Mouse (Mus musculus) limb, embryonic 11.5 days (tissue): ENCODE results near the gene Trim10. TPM values are rescaled to one million over a fixed set of nuclear protein-coding genes. Genes with fewer than 3 reads are reported as not detected.

Experiments used
- ATAC-seq: fragments of 200-750 bp; cut with Nextera tagmentation; 2 replicates; pipeline ENCODE4 v1.8.0; 2017; ENCODE audit warnings: low read depth; ENCODE audit not compliant: insufficient number of reproducible peaks, low FRiP score, low TSS enrichment
- DNase-seq: peaks from one replicate; pipeline ENCODE4 v3.0.0-alpha.2; 2015; ENCODE audit warnings: low spot score
- H3K27ac ChIP-seq: fragments of 300-500 bp; sonication (generic); replicated peaks from 2 replicates; pipeline ENCODE4 v1.5.1; 2014; ENCODE audit warnings: low read depth, mild to moderate bottlenecking, low read length
- H3K27me3 ChIP-seq: fragments of 300-500 bp; sonication (generic); 2 replicates; pipeline ENCODE4 v1.6.1; 2014; ENCODE audit warnings: mild to moderate bottlenecking, low read length, mixed read lengths; ENCODE audit not compliant: control insufficient read depth, insufficient read depth
- H3K36me3 ChIP-seq: fragments of 300-500 bp; sonication (generic); 2 replicates; pipeline ENCODE4 v1.6.1; 2014; ENCODE audit warnings: mild to moderate bottlenecking, low read length, moderate library complexity, mixed read lengths; ENCODE audit not compliant: control insufficient read depth, insufficient read depth
- H3K4me1 ChIP-seq: fragments of 300-500 bp; sonication (generic); 2 replicates; pipeline ENCODE4 v1.6.1; 2014; ENCODE audit warnings: low read length, mixed read lengths; ENCODE audit not compliant: control insufficient read depth, insufficient read depth
- H3K4me2 ChIP-seq: fragments of 300-500 bp; sonication (generic); 2 replicates; pipeline ENCODE4 v1.6.1; 2014; ENCODE audit warnings: low read depth, mild to moderate bottlenecking, moderate library complexity; ENCODE audit not compliant: severe bottlenecking
- H3K4me3 ChIP-seq: fragments of 300-500 bp; sonication (generic); 2 replicates; pipeline ENCODE4 v1.5.1; 2014; ENCODE audit warnings: low read depth, low read length
- H3K9ac ChIP-seq: fragments of 300-500 bp; sonication (generic); 2 replicates; pipeline ENCODE4 v1.6.1; 2014; ENCODE audit warnings: mild to moderate bottlenecking, low read length
- H3K9me3 ChIP-seq: fragments of 300-500 bp; sonication (generic); 2 replicates; pipeline ENCODE4 v1.6.1; 2016; ENCODE audit warnings: low read length; ENCODE audit not compliant: control insufficient read depth
- WGBS: fragments of 180-500 bp; shearing (Covaris S2); extraction: QIAGEN DNeasy Blood & Tissue Kit; methylation state at CpG from one replicate; pipeline ENCODE4 v1.1.7; 2014; 5-methylcytosine and 5-hydroxymethylcytosine counted together
- polyA plus RNA-seq: library from polyadenylated mRNA; unstranded; fragments of >200 nt; fragmentation: Nextera tagmentation; extraction: Ambion mirVana; gene quantifications from 2 replicates; pipeline ENCODE4 v1.2.1, GENCODE M21; 2014

The Trim10 gene
- polyA plus RNA-seq, 1 experiment from 2014 or later: 6.0 TPM

DNA sequence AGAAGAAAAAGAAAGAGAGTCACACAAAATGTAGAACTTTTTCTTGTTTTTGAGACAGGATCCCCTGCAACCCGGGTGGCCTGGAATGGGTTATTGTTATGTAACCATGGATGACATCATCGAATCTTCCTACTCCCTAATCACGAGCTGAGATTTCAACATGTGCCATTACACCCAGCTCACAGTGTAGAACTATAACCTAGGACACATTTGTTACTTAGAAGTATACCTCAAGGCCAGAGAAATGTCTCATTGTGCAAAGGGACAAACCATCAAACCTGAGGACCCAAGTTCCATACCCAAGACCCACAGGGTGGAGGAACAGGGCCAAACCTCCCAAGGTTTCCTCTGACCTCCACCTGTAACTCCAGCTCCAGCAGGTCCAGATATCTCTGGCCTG, 34.3 kb downstream of the Trim10 start:
- no peaks in the 10 kb centered on the region for H3K9me3 ChIP-seq
- H3K27me3 ChIP-seq: no peaks in the 10 kb centered on the region
- 83% methylated on average over 3 of the region's 3 CpGs for WGBS
- H3K4me1 ChIP-seq: no peaks in the 10 kb centered on the region
- no peak overlapping the region for H3K9ac ChIP-seq
- H3K36me3 ChIP-seq: no peaks in the 10 kb centered on the region
- no peak overlapping the region for H3K4me2 ChIP-seq
- H3K27ac ChIP-seq: no peak overlapping the region
- DNase-seq: no peak
- no peak for ATAC-seq
- H3K4me3 ChIP-seq: no peak overlapping the region

DNA sequence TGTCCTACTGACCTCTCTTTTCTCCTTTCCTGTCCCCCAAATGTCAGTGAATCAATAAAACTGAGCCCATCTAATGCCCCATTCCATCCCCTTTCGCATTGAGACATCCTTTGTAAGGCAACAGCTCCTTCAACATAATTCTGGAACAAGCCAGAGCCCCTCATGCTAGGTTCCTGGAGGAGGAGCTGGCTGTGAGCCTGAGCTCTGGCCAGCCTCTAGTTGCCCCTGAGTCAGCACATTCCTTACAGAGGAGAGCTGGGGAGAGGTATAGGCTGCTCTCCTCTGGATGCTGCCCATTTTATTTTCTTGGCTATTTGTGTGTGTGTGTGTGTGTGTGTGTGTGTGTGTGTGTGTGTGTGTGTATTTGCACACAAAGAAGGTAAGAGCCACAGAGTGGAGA, 38.9 kb downstream of the Trim10 start:
- H3K9me3 ChIP-seq: no peaks in the 10 kb centered on the region
- no peak for DNase-seq
- no peaks in the 10 kb centered on the region for H3K27me3 ChIP-seq
- no peaks in the 10 kb centered on the region for H3K36me3 ChIP-seq
- H3K4me2 ChIP-seq: no peak overlapping the region
- no peak overlapping the region for H3K27ac ChIP-seq
- H3K4me1 ChIP-seq: no peaks in the 10 kb centered on the region
- H3K4me3 ChIP-seq: no peak overlapping the region
- no peak overlapping the region for H3K9ac ChIP-seq
- 56% methylated on average over 1 of the region's 1 CpGs for WGBS
- ATAC-seq: no peak; the same call in 1 of the 2 replicates

DNA sequence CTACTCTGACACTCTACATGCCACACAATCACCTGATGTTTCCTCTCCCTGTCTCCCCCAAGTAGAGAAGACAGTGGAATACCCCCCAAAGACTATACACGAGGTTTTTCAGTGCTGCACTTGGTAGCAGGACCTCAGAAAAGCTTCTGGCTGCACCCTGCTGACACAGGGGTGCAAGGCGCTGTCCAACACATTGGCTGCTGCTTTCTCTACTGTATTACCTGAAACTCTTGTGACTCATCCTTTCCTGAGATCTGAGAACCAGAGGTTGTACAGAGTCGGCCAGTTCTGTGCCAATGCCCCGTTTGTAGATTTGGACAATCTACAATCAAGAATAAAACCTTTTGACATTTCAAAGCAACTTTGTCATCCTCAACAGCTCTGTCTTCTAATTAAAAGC, 40.4 kb downstream of the Trim10 start:
- no peaks in the 10 kb centered on the region for H3K4me1 ChIP-seq
- ATAC-seq (no peak), DNase-seq (no peak)
- H3K9me3 ChIP-seq: no peaks in the 10 kb centered on the region
- H3K9ac ChIP-seq: no peak overlapping the region
- no peak overlapping the region for H3K4me2 ChIP-seq
- no peak overlapping the region for H3K4me3 ChIP-seq
- H3K36me3 ChIP-seq: no peaks in the 10 kb centered on the region
- 47% methylated on average over 4 of the region's 4 CpGs for WGBS
- H3K27ac ChIP-seq: no peak overlapping the region
- H3K27me3 ChIP-seq: no peaks in the 10 kb centered on the region

DNA sequence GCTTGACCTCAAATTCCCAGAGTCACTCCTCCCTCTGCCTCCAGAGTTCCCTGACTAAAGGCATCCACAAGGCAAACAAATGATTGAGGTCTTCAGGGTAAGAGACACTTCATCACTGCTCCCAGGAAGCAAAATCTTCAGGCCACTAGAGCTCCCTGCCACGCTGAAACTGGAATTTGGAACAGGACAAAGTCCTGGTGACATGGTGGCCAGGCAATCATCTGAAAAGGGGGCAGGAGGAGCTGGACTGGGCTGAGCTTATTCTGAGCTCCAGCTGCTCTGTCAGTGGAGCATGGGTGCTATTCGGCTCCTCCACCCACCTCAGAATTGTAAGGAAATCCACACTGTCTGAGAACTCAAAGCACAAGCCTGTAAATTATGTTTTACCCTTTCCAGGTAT, 42.7 kb downstream of the Trim10 start:
- no peak for ATAC-seq
- no peaks in the 10 kb centered on the region for H3K9me3 ChIP-seq
- H3K27me3 ChIP-seq: no peaks in the 10 kb centered on the region
- no peak overlapping the region for H3K9ac ChIP-seq
- WGBS: 85% methylated on average over 2 of the region's 2 CpGs
- DNase-seq: no peak
- H3K4me3 ChIP-seq: no peak overlapping the region
- no peaks in the 10 kb centered on the region for H3K36me3 ChIP-seq
- H3K27ac ChIP-seq: no peak overlapping the region
- no peak overlapping the region for H3K4me2 ChIP-seq
- H3K4me1 ChIP-seq: no peaks in the 10 kb centered on the region

DNA sequence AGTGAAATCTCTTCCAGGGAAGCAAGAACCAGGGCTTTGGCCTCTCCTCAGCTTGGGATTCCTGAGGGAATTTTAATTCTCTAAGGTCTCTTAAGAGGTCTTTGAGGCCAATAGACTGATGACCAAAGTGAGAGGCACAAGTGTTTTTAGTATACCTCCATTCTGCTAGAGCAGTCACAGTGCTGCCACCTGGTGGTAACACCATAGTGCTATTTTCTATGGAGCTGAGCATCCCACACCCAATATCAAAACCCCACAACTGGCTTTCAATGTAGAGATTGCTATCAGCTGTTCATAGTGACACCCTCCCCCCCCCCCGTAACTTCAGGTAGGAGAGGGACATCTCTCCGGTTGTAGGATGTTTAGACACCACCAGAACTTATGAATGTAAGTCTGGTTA, 44.7 kb downstream of the Trim10 start:
- no peak overlapping the region for H3K27ac ChIP-seq
- no peaks in the 10 kb centered on the region for H3K36me3 ChIP-seq
- 17% methylated on average over 2 of the region's 2 CpGs for whole genome bisulfite sequencing
- H3K4me1 ChIP-seq: no peaks in the 10 kb centered on the region
- no peak overlapping the region for H3K9ac ChIP-seq
- no peak overlapping the region for H3K4me2 ChIP-seq
- no peaks in the 10 kb centered on the region for H3K27me3 ChIP-seq
- H3K4me3 ChIP-seq: no peak overlapping the region
- no peak for ATAC-seq
- no peaks in the 10 kb centered on the region for H3K9me3 ChIP-seq
- peak; percentile 82 for DNase-seq

DNA sequence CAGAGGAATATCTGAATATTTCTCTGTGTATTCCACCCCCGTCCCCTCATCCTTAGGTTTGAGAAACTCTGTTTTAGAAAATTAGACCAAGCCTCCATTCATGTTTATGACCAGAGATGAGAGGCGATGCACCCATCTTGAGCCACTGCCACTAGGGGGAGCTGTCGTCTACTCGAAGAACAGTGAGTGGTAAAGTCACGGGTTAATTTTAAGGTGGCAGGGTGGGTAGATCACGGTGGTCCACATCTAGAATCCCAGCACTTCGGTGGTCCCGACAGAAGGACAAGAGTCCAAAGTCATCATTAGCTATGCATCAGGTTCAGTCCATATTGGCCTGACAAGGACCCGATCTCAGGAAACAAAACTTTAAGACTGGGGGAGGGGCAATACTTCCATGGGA, 45.7 kb downstream of the Trim10 start:
- DNase-seq (peak; percentile 67), ATAC-seq (no peak)
- Histone ChIP-seq H3K9ac (no peak overlapping the region), H3K4me1 (no peaks in the 10 kb centered on the region), H3K4me3 (no peak overlapping the region), H3K27ac (no peak overlapping the region), H3K9me3 (no peaks in the 10 kb centered on the region), H3K27me3 (no peaks in the 10 kb centered on the region), H3K36me3 (no peaks in the 10 kb centered on the region), H3K4me2 (no peak overlapping the region)
- 15% methylated on average over 9 of the region's 9 CpGs for WGBS

DNA sequence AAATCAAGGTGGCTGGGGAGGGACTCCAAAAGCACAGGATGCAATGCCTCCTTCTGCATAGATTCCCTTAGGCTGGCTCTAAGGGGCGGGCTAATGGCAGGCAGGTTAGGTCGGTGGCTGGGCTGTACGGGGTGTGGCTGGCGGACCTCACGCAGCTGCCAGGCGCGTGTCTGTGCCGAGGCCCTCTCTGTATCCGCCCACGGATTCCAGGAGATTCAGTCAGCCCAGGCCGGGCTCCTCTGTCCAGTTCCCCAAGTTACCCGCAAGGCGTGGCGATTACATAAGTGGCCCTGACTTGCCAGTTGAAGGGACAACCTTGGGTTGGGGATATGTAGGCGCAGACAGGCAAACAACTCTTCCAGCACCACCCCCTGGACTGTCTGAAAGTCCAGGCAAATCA, 50.9 kb downstream of the Trim10 start:
- no peaks in the 10 kb centered on the region for H3K9me3 ChIP-seq
- no peak overlapping the region for H3K4me2 ChIP-seq
- WGBS: 45% methylated on average over 15 of the region's 15 CpGs
- no peaks in the 10 kb centered on the region for H3K27me3 ChIP-seq
- no peak for ATAC-seq
- H3K4me1 ChIP-seq: no peaks in the 10 kb centered on the region
- H3K4me3 ChIP-seq: no peak overlapping the region
- no peak for DNase-seq
- H3K9ac ChIP-seq: no peak overlapping the region
- no peaks in the 10 kb centered on the region for H3K36me3 ChIP-seq
- no peak overlapping the region for H3K27ac ChIP-seq

DNA sequence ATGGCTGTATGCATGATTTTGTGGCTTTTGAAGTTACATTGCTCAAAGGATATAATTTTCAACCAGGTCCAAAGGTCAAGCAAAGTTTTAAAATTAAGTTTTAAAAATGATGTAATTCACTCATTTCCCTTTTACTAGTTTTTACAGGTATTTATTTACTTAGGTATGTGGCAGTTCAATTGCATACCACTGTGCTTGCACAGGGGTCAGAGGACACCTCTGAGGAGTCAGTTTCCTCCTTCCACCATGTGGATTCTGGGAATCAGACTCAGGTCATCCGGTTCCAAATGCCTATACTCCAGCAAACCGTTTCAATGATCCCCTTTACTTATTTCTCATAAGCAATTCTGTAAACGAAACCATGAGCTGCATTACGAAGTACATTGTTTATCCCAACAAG, 53.3 kb downstream of the Trim10 start:
- WGBS: 88% methylated on average over 4 of the region's 4 CpGs

DNA sequence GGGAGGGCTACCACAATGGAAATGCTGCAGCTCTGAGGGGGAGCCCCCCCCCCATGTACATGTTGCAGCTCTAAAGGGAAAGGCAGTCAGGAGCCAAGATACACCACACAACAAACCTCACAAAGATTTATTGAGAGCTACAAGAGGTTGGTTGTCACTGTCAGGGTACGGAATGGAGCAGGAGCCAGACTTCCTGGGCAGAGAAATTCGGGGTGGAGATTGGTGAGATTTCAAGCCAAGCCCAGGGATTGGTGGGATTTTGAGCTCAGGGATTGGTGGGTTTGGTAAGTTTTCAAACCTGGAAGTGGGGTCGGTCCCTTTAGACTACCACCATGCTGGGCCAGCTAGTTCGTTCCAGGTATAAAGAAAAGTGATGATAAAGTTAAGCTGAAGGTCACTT, 54.1 kb downstream of the Trim10 start:
- Histone ChIP-seq H3K9ac (no peak overlapping the region), H3K4me3 (no peak overlapping the region), H3K36me3 (no peaks in the 10 kb centered on the region), H3K9me3 (no peaks in the 10 kb centered on the region), H3K4me1 (no peaks in the 10 kb centered on the region), H3K27ac (no peak overlapping the region), H3K4me2 (no peak overlapping the region), H3K27me3 (no peaks in the 10 kb centered on the region)
- WGBS: 60% methylated on average over 4 of the region's 4 CpGs
- ATAC-seq (no peak), DNase-seq (no peak)

More for the DNA sequence above, 53.3 kb downstream of the Trim10 start:
- Histone ChIP-seq H3K4me3 (no peak overlapping the region), H3K27ac (no peak overlapping the region), H3K4me1 (no peaks in the 10 kb centered on the region), H3K4me2 (no peak overlapping the region), H3K36me3 (no peaks in the 10 kb centered on the region), H3K9me3 (no peaks in the 10 kb centered on the region), H3K27me3 (no peaks in the 10 kb centered on the region), H3K9ac (no peak overlapping the region)
- DNase-seq: no peak
- ATAC-seq: no peak
